Mouse (Mus musculus) CH12.LX (cell line): ENCODE measurements around the gene Bach2. TPM values are rescaled to one million over a fixed set of nuclear protein-coding genes. Genes with fewer than 3 reads are reported as not detected.

ENCODE experiments used
- DNase-seq: peaks from one replicate; pipeline ENCODE4 v3.0.0-alpha.2; 2013; ENCODE audit errors: extremely low read depth
- H3K27ac ChIP-seq: 2 replicates; pipeline ENCODE4 v1.5.1; 2012; ENCODE audit warnings: low read depth, mild to moderate bottlenecking, control low read depth, moderate library complexity; ENCODE audit not compliant: insufficient read depth
- H3K27me3 ChIP-seq: replicated peaks from 2 replicates; pipeline ENCODE3; 2012; ENCODE audit warnings: inconsistent platforms
- H3K36me3 ChIP-seq, 2 experiments: replicated peaks in 1 of 2; 2 replicates each; pipeline versions ENCODE3 to v1.6.1; 2012; ENCODE audit warnings: inconsistent platforms in 1 of 2, low read length in 1 of 2, mild to moderate bottlenecking in 1 of 2, mixed read lengths in 1 of 2, moderate library complexity in 1 of 2; ENCODE audit not compliant: control insufficient read depth in 1 of 2, insufficient read depth in 1 of 2
- H3K4me1 ChIP-seq, 2 experiments: 2 replicates each; pipeline ENCODE4 v1.6.1; 2012; ENCODE audit warnings: inconsistent platforms in 1 of 2, moderate library complexity in 1 of 2; ENCODE audit not compliant: insufficient read depth in 2 of 2, control insufficient read depth in 1 of 2
- H3K4me2 ChIP-seq: 2 replicates; pipeline ENCODE4 v1.6.1; 2012; ENCODE audit warnings: low read depth, mild to moderate bottlenecking, control low read depth; ENCODE audit not compliant: poor library complexity, insufficient read depth, severe bottlenecking
- H3K4me3 ChIP-seq, 3 experiments: fragments of 150-350 bp in 1 of 3; sonication (generic) in 1 of 3; replicated peaks in 1 of 3; 2 replicates each; pipeline versions ENCODE3 to v1.5.1; 2011 to 2012; ENCODE audit warnings: low read depth in 2 of 3, low read length in 2 of 3, mild to moderate bottlenecking in 2 of 3, moderate library complexity in 2 of 3, control low read depth in 1 of 3, improper control_type of control experiment in 1 of 3, inconsistent platforms in 1 of 3, mixed read lengths in 1 of 3; ENCODE audit not compliant: poor library complexity in 1 of 3
- H3K79me2 ChIP-seq: replicated peaks from 2 replicates; pipeline ENCODE4 v1.6.1; 2012; ENCODE audit warnings: mild to moderate bottlenecking, moderate library complexity; ENCODE audit not compliant: control insufficient read depth, poor library complexity, insufficient read depth, severe bottlenecking; ENCODE audit errors: extremely low read depth
- H3K9ac ChIP-seq: 2 replicates; pipeline ENCODE4 v1.6.1; 2012; ENCODE audit warnings: low read depth, mild to moderate bottlenecking, control low read depth, moderate library complexity; ENCODE audit not compliant: insufficient read depth
- H3K9me3 ChIP-seq: replicated peaks from 2 replicates; pipeline ENCODE3; 2012; ENCODE audit warnings: low read length, inconsistent platforms, mixed read lengths
- CHD1 ChIP-seq: IDR thresholded peaks from 2 replicates; pipeline ENCODE4 v1.6.1; 2012; ENCODE audit warnings: low read depth, low read length, improper control_type of control experiment, inconsistent platforms
- CHD2 ChIP-seq: IDR thresholded peaks from 2 replicates; pipeline ENCODE4 v1.6.1; 2011; ENCODE audit warnings: low read length, improper control_type of control experiment
- E2F4 ChIP-seq: IDR thresholded peaks from 2 replicates; pipeline ENCODE4 v1.6.1; 2011; ENCODE audit warnings: low read depth, low read length, improper control_type of control experiment; ENCODE audit not compliant: insufficient replicate concordance
- ETS1 ChIP-seq: conservative IDR thresholded peaks from 2 replicates; pipeline ENCODE4 v1.6.1; 2012; ENCODE audit warnings: low read depth, mild to moderate bottlenecking, inconsistent platforms, low read length, improper control_type of control experiment, moderate library complexity
- HCFC1 ChIP-seq: IDR thresholded peaks from 2 replicates; pipeline ENCODE4 v1.6.1; 2012; ENCODE audit warnings: low read depth, mild to moderate bottlenecking, inconsistent platforms, low read length, improper control_type of control experiment
- IRF4 ChIP-seq: IDR thresholded peaks from 2 replicates; pipeline ENCODE4 v1.6.1; 2014; ENCODE audit warnings: low read depth, mild to moderate bottlenecking, inconsistent platforms, low read length, improper control_type of control experiment
- MEF2A ChIP-seq: IDR thresholded peaks from 2 replicates; pipeline ENCODE4 v1.6.1; 2014; ENCODE audit warnings: low read depth, mild to moderate bottlenecking, inconsistent platforms, low read length, improper control_type of control experiment, borderline replicate concordance
- MYC ChIP-seq: IDR thresholded peaks from 2 replicates; pipeline ENCODE4 v1.6.1; 2011; ENCODE audit warnings: low read depth, mild to moderate bottlenecking, improper control_type of control experiment, low read length
- PAX5 ChIP-seq: IDR thresholded peaks from 2 replicates; pipeline ENCODE4 v1.6.1; 2012; ENCODE audit warnings: low read length, inconsistent platforms, mixed read lengths
- RCOR1 ChIP-seq: conservative IDR thresholded peaks from 2 replicates; pipeline ENCODE4 v1.6.1; 2012; ENCODE audit warnings: low read depth, mild to moderate bottlenecking, inconsistent platforms, low read length, improper control_type of control experiment
- SIN3A ChIP-seq: IDR thresholded peaks from 2 replicates; pipeline ENCODE4 v1.6.1; 2012; ENCODE audit warnings: low read length, improper control_type of control experiment, inconsistent platforms
- TBP ChIP-seq: conservative IDR thresholded peaks from 2 replicates; pipeline ENCODE4 v1.6.1; 2011; ENCODE audit warnings: low read depth, low read length, improper control_type of control experiment
- TCF12 ChIP-seq: IDR thresholded peaks from 2 replicates; pipeline ENCODE4 v1.6.1; 2014; ENCODE audit warnings: low read depth, mild to moderate bottlenecking, inconsistent platforms, low read length, improper control_type of control experiment
- USF1 ChIP-seq: IDR thresholded peaks from 2 replicates; pipeline ENCODE4 v1.6.1; 2014; ENCODE audit warnings: low read depth, mild to moderate bottlenecking, inconsistent platforms, low read length, improper control_type of control experiment
- ZC3H11A ChIP-seq: IDR thresholded peaks from 2 replicates; pipeline ENCODE4 v1.6.1; 2012; ENCODE audit warnings: low read depth, mild to moderate bottlenecking, inconsistent platforms, low read length, improper control_type of control experiment
- dilution Hi-C: fragments of 300-500 bp; cut with MboI; formaldehyde crosslinking; loops from 2 replicates; pipeline ENCODE4 v1.14.3; 2020; ENCODE audit warnings: low sequenced_read_pairs; ENCODE audit not compliant: extremely low pct_unique_long_range_greater_than_20kb, extremely low pct_ligation_motif_present
- in situ Hi-C: fragments of 300-500 bp; cut with MboI; formaldehyde crosslinking; loops from 3 replicates; pipeline ENCODE4 v1.14.3; 2019; ENCODE audit warnings: low sequenced_read_pairs, low pct_ligation_motif_present, low pct_unique_long_range_greater_than_20kb, mixed read lengths
- polyA plus RNA-seq: library from polyadenylated mRNA; unstranded; fragments of >175 nt; gene quantifications from 2 replicates; pipeline ENCODE4 v1.2.1, GENCODE M21; 2012; ENCODE audit warnings: low read depth; ENCODE audit not compliant: insufficient read length
- total RNA-seq, 2 experiments: library from RNA; depleted of rRNA; stranded (reverse); fragments of 300-350 nt in 1 of 2; fragments of >200 nt in 1 of 2; gene quantifications; 2 replicates each; pipeline ENCODE4 v1.2.3; 2012 to 2014

Bach2 gene
- total and polyA plus RNA-seq, 3 experiments: 0.11 TPM; not detected in 2

DNA sequence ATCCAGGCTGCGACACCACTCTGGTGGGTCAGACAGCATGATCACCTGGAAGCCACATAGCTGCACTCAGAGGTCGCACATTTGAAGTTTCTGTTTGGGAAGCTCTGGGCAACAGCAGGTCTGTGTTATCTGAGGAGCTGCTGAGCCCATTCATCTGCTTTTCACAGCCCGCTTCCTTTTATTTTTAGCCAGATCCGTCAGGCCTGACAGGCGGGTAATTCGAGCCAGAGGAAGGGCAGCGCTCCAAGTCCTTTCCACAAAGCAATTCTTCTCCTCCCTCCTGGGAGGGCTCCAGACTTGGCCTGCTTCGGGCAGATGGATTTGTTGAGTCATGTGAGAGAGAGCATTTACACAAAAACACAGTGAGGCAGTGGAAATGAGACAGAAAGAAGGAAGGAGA is 65.1 kb downstream of the Bach2 start:
- no peak for DNase-seq
- TF ChIP-seq SIN3A (no peak), PAX5 (no peak), MEF2A (no peak), RCOR1 (no peak), IRF4 (no peak), CHD2 (no peak), ETS1 (no peak), CHD1 (no peak), TBP (no peak), HCFC1 (no peak), ZC3H11A (no peak), E2F4 (no peak), USF1 (no peak), TCF12 (no peak)
- H3K79me2 ChIP-seq: no peaks in the 10 kb centered on the region
- no peaks in the 10 kb centered on the region for H3K9me3 ChIP-seq
- H3K27me3 ChIP-seq: no peaks in the 10 kb centered on the region
- H3K4me1 ChIP-seq: 0 out of 4 replicates have a peak, but pooled peaks cover 0 to 2% of the 10 kb centered on the region in 2 experiments
- H3K36me3 ChIP-seq: no peaks in the 10 kb centered on the region
- H3K27ac ChIP-seq: no peak overlapping the region
- no peak overlapping the region for H3K4me2 ChIP-seq
- in situ Hi-C loops (no loop called here), dilution Hi-C loops (no loop called here)
- H3K4me3 ChIP-seq: no peak overlapping the region
- no peak overlapping the region for H3K9ac ChIP-seq

DNA sequence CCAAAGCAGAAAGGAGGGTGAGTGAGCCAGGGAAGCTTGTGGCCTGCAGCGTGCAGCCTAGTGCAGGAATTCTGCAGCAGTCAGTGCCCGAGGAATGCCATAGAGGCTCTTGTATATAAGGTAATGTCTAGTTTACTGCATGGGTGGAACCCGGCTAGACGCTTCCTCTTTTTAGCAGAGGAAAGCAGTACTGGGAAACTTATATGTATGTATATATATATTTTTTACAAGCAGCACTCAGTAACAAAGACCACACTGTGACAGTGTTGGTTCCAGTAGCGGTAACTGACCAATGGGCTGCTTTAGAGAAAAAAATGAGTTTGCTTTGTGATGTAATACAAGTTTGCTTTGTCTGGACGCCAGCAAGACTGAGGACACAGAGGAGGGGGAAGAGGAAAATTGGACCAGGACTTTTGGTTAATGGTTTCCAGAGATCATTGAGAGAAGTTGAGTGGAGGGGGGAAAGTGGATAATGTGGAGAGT is 65.7 kb downstream of the Bach2 start:
- Histone ChIP-seq H3K4me2 (no peak overlapping the region), H3K4me3 (no peak overlapping the region), H3K79me2 (no peaks in the 10 kb centered on the region), H3K27me3 (no peaks in the 10 kb centered on the region), H3K27ac (no peak overlapping the region), H3K36me3 (no peaks in the 10 kb centered on the region), H3K4me1 (0 out of 4 replicates have a peak, but pooled peaks cover 0 to 2% of the 10 kb centered on the region in 2 experiments), H3K9me3 (no peaks in the 10 kb centered on the region), H3K9ac (no peak overlapping the region)
- in situ Hi-C loops: no loop called here
- dilution Hi-C loops: no loop called here
- DNase-seq: no peak
- TF ChIP-seq CHD1 (no peak), MYC (no peak)
- TF ChIP-seq, all 38 proteins: peak for 0
